Mouse (Mus musculus): Measurements from ENCODE around the gene Eif3i. TPM values are rescaled to one million over a fixed set of nuclear protein-coding genes. Genes with fewer than 3 reads are reported as not detected.
A peak's percentile ranks its signal among the peaks of the same experiment; 100 is the strongest.

Eif3i gene
- polyA plus RNA-seq (2016; fragmentation: Nextera tagmentation; extraction: Ambion mirVana) = 257 and 260 TPM in 2 replicates

DNA sequence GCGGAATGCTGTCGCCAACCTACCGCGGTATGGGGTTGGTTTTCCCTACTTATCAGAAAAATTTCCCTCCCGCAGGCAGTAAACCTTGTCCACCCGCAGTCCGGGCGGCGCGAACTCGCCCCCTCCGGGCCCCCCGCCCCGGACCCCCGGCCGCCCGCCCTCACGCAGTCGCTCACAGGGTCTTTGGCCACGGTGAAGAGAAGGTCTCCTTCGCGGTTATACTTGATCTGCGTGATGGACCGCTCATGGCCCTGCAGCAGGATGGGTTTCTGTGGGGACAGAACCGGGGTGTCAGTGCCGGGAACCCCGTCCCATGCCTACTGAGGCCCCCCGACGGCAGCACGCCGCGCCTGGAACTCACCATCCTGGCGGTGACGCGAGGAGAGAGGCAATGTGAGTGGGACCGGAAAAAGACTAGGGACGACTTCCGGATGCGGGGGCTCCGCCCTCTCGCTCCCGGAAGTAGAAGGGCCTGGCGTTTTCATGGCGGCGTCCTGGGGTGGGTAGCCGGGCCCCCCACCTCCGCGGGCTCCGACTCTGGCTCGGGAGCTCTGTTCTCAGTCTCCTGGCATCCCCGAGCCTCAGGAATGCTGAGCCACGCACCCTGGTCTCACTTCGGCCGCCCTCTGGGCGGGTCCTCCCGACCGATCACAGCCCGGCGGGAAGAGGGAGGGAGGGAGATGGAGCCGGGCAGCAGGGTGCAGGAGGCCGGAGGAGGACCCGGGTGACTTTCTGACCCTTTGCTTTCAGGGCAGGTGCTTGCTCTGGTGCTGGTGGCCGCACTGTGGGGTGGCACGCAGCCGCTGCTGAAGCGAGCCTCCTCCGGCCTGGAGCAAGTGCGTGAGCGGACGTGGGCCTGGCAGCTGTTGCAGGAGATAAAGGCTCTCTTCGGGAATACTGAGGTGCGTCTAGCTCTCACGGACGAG is at the start of gene Eif3i, which contains the start of gene Tmem234:
Gene Eif3i, minus strand, starts transcription at position 416 of the 926 bp plus-strand sequence.
Gene Tmem234, plus strand, starts transcription at position 436 of the 926 bp plus-strand sequence.
- Histone ChIP-seq H3K4me1 (peaks cover 23% of the 10 kb centered on the region), H3K27ac (peak within 1 kb of the TSS; percentile 37; the same call in 1 of the 2 replicates), H3K27me3 (no peaks in the 10 kb centered on the region), H3K4me3 (peak within 1 kb of the TSS; percentile 83), H3K9me3 (no peaks in the 10 kb centered on the region), H3K9ac (peak within 1 kb of the TSS; percentile 83), H3K4me2 (replicated peaks) (peak within 1 kb of the TSS; percentile 79), H3K36me3 (peaks cover 57% of the 10 kb centered on the region)
- under 1% methylated on average over 74 of the region's 74 CpGs for WGBS
- peak; percentile 64 for ATAC-seq (ENCODE audit: insufficient number of reproducible peaks, insufficient read depth, low FRiP score, low TSS enrichment)

- no peak overlapping the region for H3K4me2 ChIP-seq (replicated peaks)
- WGBS = 64% methylated on average over 1 of the region's 1 CpGs
Observed at GRCm38 (mm10) chr4:129648656-129649055, 48.2 kb upstream of the Eif3i start.

DNA sequence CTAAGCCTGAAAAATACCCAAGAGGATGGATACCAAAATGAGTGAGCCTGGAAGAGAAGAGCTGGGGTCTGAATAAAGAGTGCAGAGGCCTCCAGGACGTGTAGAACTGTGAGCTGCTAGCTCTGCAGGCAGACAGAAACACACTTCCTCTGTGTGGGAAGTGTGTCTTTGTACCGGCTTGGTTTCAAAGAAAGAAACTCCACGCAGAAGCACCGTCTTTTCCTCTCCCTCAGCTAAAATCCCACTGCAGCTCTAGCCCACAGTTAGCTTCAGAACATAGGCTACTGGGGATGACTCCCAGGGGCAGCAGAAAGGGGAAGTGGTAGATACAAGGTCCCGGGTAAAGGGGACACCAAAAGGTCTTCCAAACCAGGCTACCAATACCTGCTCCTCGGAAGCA is 44.8 kb upstream of the Eif3i start:
- no peaks in the 10 kb centered on the region for H3K27me3 ChIP-seq
- no peak for ATAC-seq (ENCODE audit: insufficient number of reproducible peaks, insufficient read depth, low FRiP score, low TSS enrichment)
- no peak overlapping the region for H3K9ac ChIP-seq
- no peak overlapping the region for H3K27ac ChIP-seq
- peaks cover 58% of the 10 kb centered on the region for H3K36me3 ChIP-seq
- peaks cover 3% of the 10 kb centered on the region; the same call in 1 of the 2 replicates for H3K4me1 ChIP-seq
- no peaks in the 10 kb centered on the region for H3K9me3 ChIP-seq
- H3K4me2 ChIP-seq (replicated peaks) = no peak overlapping the region
- 90% methylated on average over 6 of the region's 6 CpGs for WGBS
- H3K4me3 ChIP-seq = no peak overlapping the region

More at GRCm38 (mm10) chr4:129648656-129649055, 48.2 kb upstream of the Eif3i start:
- H3K9ac ChIP-seq = no peak overlapping the region
- H3K4me3 ChIP-seq = no peak overlapping the region
- H3K27ac ChIP-seq = no peak overlapping the region
- no peaks in the 10 kb centered on the region for H3K9me3 ChIP-seq
- H3K4me1 ChIP-seq = no peaks in the 10 kb centered on the region
- no peaks in the 10 kb centered on the region for H3K27me3 ChIP-seq
- H3K36me3 ChIP-seq = peaks cover 81% of the 10 kb centered on the region
- no peak for ATAC-seq (ENCODE audit: insufficient number of reproducible peaks, insufficient read depth, low FRiP score, low TSS enrichment)

DNA sequence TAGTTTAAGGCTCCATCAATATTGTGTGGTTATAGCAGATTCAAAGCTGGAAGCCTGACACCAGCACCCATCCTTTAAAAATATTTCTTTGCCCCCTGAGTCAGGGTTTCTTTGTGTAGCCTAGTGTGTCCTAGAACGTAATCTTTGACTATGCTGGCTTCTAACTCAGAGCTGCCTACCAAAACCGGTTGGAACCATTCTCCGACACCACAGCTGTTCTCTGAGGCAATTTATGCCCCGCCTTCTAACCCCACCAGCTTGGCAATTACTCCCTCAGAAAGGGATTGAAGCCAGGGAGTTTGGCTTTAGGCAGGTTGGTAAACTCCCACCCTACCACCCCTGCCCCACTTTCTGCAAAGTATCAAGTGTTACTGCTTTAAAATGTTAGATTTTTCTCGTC is 41.3 kb upstream of the Eif3i start:
- H3K36me3 ChIP-seq = peaks cover 48% of the 10 kb centered on the region
- no peaks in the 10 kb centered on the region for H3K9me3 ChIP-seq
- ATAC-seq (ENCODE audit: insufficient number of reproducible peaks, insufficient read depth, low FRiP score, low TSS enrichment) = no peak
- peak overlapping the region; percentile 93 for H3K4me2 ChIP-seq (replicated peaks)
- peaks cover 18% of the 10 kb centered on the region for H3K4me1 ChIP-seq
- no peaks in the 10 kb centered on the region for H3K27me3 ChIP-seq
- WGBS = 57% methylated on average over 5 of the region's 5 CpGs
- H3K4me3 ChIP-seq = no peak overlapping the region
- H3K27ac ChIP-seq = peak overlapping the region; percentile 32; the same call in 1 of the 2 replicates
- no peak overlapping the region for H3K9ac ChIP-seq

DNA sequence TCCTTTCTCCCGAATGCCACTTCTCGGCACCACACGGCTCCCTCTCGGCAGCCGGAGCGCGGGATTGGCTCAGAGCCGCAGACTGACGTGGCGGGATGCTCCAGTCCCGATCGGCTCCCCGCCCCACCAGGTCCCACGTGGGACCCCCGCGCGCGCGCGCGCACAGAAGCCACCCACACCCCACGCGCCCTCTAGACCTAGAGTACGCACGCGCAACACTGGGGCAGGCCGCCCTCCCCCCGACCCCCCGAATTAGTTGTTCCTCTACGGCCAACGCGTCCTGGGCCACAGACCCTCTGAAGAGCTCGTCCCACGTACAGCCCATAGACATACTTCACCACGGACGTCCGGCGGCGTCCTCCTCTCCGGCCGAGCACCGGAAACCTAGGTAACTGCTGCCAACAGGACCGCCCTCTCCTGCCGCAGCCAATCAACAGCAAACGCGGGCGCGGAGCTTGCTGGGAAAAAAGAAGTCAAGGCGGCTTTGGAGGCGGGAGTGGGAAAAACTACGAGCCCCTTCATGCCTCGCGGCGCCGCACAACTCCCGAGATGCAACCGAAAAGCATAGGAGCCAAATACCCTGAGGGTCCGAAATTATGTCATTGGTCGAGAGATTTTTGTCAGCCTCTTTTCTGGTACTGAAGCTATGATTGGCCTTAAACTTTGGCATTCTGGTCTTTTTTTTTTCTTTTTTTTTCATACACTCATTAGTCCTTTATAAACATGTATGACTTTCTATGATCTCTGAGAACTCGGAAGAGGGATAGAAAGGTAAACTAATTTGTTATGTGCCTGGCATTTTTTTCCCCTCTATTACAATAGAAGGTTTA is 40.4 kb upstream of the Eif3i start, which contains the start of gene Txlna:
Gene Txlna, minus strand, starts transcription at position 428 of the 830 bp plus-strand sequence.
- peak within 1 kb of the TSS; percentile 91 for H3K27ac ChIP-seq
- H3K27me3 ChIP-seq = no peaks in the 10 kb centered on the region
- peaks cover 50% of the 10 kb centered on the region for H3K36me3 ChIP-seq
- no peaks in the 10 kb centered on the region for H3K9me3 ChIP-seq
- peak within 1 kb of the TSS; percentile 85 for H3K9ac ChIP-seq
- under 1% methylated on average over 60 of the region's 60 CpGs for WGBS
- peaks cover 18% of the 10 kb centered on the region for H3K4me1 ChIP-seq
- ATAC-seq (ENCODE audit: insufficient number of reproducible peaks, insufficient read depth, low FRiP score, low TSS enrichment) = peak; percentile 93
- H3K4me3 ChIP-seq = peak within 1 kb of the TSS; percentile 80
- peak within 1 kb of the TSS; percentile 93 for H3K4me2 ChIP-seq (replicated peaks)

DNA sequence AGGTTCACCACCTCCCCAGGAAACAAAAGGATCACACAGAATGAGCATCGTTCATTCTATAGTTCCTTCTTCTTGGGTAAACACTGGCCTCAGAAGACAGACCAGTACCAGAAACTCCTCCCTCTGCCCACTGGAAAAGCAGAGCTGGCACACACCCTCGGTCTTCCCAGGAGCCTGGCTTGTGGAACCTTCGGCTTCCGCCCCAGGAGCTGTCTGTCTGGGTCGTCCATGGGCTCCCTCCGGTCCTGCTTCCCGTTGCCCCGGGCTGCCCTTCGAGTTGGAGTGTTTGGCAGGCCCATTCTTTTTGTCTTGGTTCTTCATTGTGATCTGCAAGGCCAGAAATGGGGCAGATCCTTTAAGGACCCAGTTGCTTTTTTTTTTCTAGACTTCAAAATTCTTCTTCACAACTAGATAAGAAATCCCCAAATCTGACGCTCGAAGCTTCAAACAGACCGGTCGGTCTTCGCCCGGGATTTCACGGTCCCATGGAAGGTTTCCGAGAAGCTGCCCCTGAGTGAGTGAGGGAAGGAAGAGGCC is 39.7 kb upstream of the Eif3i start:
- H3K36me3 ChIP-seq = peaks cover 50% of the 10 kb centered on the region
- peak overlapping the region; percentile 93 for H3K4me2 ChIP-seq (replicated peaks)
- peak overlapping the region; percentile 80 for H3K4me3 ChIP-seq
- peak overlapping the region; percentile 85 for H3K9ac ChIP-seq
- H3K9me3 ChIP-seq = no peaks in the 10 kb centered on the region
- H3K27ac ChIP-seq = peak overlapping the region; percentile 91
- peaks cover 18% of the 10 kb centered on the region for H3K4me1 ChIP-seq
- no peaks in the 10 kb centered on the region for H3K27me3 ChIP-seq
- 3% methylated on average over 17 of the region's 17 CpGs for WGBS
- ATAC-seq (ENCODE audit: insufficient number of reproducible peaks, insufficient read depth, low FRiP score, low TSS enrichment) = no peak

GRCm38 (mm10) chr4:129639221-129639620 is 38.8 kb upstream of the Eif3i start:
- Histone ChIP-seq H3K9ac (peak overlapping the region; percentile 3; the same call in 1 of the 2 replicates), H3K27ac (peak overlapping the region; percentile 91; the same call in 1 of the 2 replicates), H3K4me2 (replicated peaks) (peak overlapping the region; percentile 93), H3K4me3 (peak overlapping the region; percentile 80), H3K4me1 (peaks cover 18% of the 10 kb centered on the region), H3K36me3 (peaks cover 55% of the 10 kb centered on the region), H3K9me3 (no peaks in the 10 kb centered on the region), H3K27me3 (no peaks in the 10 kb centered on the region)
- 87% methylated on average over 15 of the region's 15 CpGs for WGBS
- ATAC-seq (ENCODE audit: insufficient number of reproducible peaks, insufficient read depth, low FRiP score, low TSS enrichment) = no peak

GRCm38 (mm10) chr4:129633852-129634251 is 33.4 kb upstream of the Eif3i start:
- Histone ChIP-seq H3K36me3 (peaks cover 95% of the 10 kb centered on the region), H3K4me3 (no peak overlapping the region), H3K27ac (no peak overlapping the region), H3K9ac (no peak overlapping the region), H3K4me1 (peaks cover 2% of the 10 kb centered on the region), H3K9me3 (no peaks in the 10 kb centered on the region), H3K27me3 (no peaks in the 10 kb centered on the region), H3K4me2 (replicated peaks) (no peak overlapping the region)
- WGBS = 96% methylated on average over 6 of the region's 6 CpGs
- ATAC-seq (ENCODE audit: insufficient number of reproducible peaks, insufficient read depth, low FRiP score, low TSS enrichment) = no peak

GRCm38 (mm10) chr4:129631867-129632266 is 31.4 kb upstream of the Eif3i start:
- Histone ChIP-seq H3K27ac (no peak overlapping the region), H3K9ac (no peak overlapping the region), H3K4me1 (no peaks in the 10 kb centered on the region), H3K27me3 (no peaks in the 10 kb centered on the region), H3K9me3 (no peaks in the 10 kb centered on the region), H3K4me3 (no peak overlapping the region), H3K4me2 (replicated peaks) (no peak overlapping the region), H3K36me3 (peaks cover 98% of the 10 kb centered on the region)
- 88% methylated on average over 12 of the region's 12 CpGs for WGBS
- ATAC-seq (ENCODE audit: insufficient number of reproducible peaks, insufficient read depth, low FRiP score, low TSS enrichment) = no peak

GRCm38 (mm10) chr4:129630944-129631343 is 30.5 kb upstream of the Eif3i start:
- Histone ChIP-seq H3K9me3 (no peaks in the 10 kb centered on the region), H3K4me3 (no peak overlapping the region), H3K9ac (no peak overlapping the region), H3K4me1 (no peaks in the 10 kb centered on the region; the same call in 1 of the 2 replicates), H3K4me2 (replicated peaks) (no peak overlapping the region), H3K36me3 (peaks cover 98% of the 10 kb centered on the region), H3K27ac (no peak overlapping the region), H3K27me3 (no peaks in the 10 kb centered on the region)
- ATAC-seq (ENCODE audit: insufficient number of reproducible peaks, insufficient read depth, low FRiP score, low TSS enrichment) = no peak
- WGBS = 92% methylated on average over 4 of the region's 4 CpGs

DNA sequence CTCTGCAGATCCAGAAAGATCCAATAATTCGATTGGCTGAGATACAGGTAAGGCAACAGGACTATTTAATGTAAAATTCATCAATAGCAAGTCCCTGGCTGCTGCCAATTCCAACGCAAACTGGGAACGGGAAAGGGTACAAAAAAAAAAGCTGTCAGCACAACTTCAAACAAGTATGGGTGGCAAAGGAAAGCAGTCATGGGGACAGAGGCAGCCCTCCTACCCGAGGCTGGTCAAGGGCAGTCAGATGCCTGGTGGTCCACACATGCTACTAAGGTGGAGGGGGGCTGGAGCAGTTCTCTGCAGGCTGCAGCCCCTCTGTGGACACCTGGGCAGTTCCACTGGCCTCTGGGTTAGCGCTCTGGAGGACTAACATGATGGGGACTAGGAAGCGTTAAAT is 25.6 kb upstream of the Eif3i start:
- H3K9ac ChIP-seq = no peak overlapping the region
- no peaks in the 10 kb centered on the region for H3K27me3 ChIP-seq
- ATAC-seq (ENCODE audit: insufficient number of reproducible peaks, insufficient read depth, low FRiP score, low TSS enrichment) = no peak
- 0 out of 2 replicates have a peak overlapping the region, but pooled peaks have one; percentile 4 for H3K4me3 ChIP-seq
- H3K36me3 ChIP-seq = peaks cover 53% of the 10 kb centered on the region
- no peaks in the 10 kb centered on the region for H3K9me3 ChIP-seq
- no peak overlapping the region for H3K27ac ChIP-seq
- 73% methylated on average over 6 of the region's 6 CpGs for WGBS
- H3K4me1 ChIP-seq = peaks cover 26% of the 10 kb centered on the region
- H3K4me2 ChIP-seq (replicated peaks) = no peak overlapping the region
